Mouse (Mus musculus) gastrocnemius, adult 8-10 months (tissue): Measurements from ENCODE around the gene Zfp458. TPM values are rescaled to one million over a fixed set of nuclear protein-coding genes. Genes with fewer than 3 reads are reported as not detected.
"Not testable (repeated sequence)": the region's sequence is repeated elsewhere in the genome, so short reads cannot be mapped to it uniquely, and the experiment has no call there.

Source experiments
- DNase-seq, 2 experiments: peaks; one replicate each; pipeline ENCODE4 v3.0.0; 2022; ENCODE audit warnings: low spot score in 2 of 2
- total RNA-seq, 4 experiments: library from RNA; stranded (reverse); gene quantifications; 2 replicates each; pipeline ENCODE4 v1.2.4; 2022

Zfp458 gene
- 1 to 10 TPM in 3 of 4 experiments, under 1 TPM in 1; 0.83 to 1.7 (median 1.2) TPM for total RNA-seq

DNA sequence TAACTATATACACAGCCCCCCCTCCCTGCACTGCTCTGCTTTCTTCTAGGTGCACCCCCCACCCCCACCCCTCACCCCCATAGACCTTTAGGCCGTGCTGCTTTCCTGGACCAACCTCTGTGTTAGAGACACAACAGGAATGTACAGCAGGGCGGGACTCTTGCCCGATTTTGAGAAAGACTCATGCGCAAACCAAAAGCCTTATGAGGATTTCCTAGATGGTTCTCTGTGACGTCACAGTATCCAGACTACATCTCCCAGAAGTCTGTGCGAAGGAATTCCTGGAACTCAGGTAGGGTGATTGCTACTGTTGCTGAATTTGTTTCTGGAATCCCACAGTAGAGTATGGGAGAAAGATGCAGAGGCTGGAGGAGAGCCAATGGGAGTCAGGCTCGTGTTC is at the start of gene Zfp458:
Gene Zfp458, minus strand, starts transcription at position 153 of the 400 bp plus-strand sequence.
- DNase-seq, result no peak

DNA sequence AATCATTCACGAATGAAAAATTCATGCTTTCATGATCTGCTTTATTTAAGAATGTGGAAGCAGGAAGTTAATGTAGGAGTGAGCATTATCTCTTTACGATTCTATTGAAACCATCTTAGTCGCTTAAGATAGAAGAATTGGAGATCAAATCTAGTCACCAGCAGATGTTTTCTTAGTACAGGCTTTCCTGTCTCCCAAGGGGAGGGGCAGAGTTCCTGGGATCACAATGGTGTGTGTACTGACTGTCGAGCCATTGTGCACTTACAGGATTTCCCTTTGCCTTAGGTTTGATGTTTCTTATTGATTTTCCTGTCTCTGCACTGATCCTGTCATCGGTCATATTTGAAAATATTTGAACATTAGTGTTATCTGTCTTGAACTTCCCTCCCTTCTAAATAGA is 28.5 kb upstream of the Zfp458 start:
- no peak for DNase-seq

DNA sequence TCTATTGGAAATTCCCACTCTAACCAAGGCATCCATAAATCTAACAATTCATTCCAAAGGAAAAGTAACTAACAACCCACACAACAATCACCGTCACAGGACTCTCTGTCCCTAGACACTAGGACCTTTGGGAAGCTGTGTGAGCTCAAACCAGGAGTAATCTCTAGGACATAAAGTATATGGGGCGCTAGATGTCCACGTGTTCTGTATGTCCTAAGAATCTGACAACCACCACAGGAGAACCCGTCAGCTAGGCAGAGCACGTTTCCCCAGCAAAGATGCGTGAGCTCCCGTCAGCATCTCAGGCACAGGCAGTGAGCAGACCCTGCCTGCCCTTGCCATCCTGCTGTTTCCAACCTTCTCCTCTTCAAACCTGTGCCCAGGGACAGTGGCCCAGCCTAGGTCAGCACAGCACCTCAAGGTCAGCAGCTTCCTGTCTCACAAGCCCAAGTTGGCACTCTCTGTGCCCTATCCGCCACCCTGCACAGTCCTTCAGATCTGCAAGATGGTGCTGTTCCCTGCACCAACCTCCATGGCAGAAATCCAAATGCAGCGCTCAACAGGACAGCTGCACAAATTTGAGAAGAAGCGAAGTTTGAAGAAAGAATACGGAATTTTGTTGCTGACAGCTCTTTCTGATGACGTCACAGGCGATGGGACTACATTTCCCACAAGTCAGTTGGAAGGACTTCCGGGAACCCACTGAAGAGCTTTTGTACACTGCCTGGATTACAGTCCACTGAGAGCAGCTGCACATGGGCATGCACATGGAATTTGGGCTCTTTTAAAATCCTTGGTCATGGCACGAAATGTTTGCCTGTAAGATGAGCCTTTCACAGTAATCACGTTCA is 27.8 kb upstream of the Zfp458 start, which contains the start of gene Zfp457:
Gene Zfp457, minus strand, starts transcription at position 664 of the 851 bp plus-strand sequence.
- DNase-seq, result peak; percentile 76 to 79

DNA sequence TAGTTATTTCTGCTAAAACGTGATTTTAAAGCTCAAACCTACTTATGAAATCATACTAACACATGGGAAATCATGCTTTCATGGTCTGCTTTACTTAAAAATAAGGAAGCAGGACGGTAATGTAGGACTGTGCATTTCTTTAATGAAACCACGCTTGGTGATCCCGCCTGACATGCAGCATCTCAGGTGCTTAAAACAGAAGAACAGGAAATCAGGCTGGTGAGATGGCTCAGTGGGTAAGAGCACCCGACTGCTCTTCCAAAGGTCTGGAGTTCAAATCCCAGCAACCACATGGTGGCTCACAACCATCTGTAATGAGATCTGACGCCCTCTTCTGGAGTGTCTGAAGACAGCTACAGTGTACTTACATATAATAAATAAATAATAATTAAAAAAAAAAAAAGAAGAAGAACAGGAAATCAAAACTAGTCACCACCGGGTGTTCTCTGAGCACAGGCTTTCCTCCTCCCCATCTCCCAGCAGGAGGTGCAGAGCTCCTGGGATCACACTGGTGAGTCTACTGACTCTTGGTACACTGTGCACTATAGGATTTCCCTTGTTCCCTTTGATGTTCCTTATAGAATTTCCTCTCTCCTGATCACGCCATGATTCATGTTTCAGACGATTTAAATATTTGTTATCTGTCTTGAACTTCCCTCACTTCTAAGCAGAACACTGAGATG is 8.7 kb downstream of the Zfp458 start:
- not testable (repeated sequence) for DNase-seq

DNA sequence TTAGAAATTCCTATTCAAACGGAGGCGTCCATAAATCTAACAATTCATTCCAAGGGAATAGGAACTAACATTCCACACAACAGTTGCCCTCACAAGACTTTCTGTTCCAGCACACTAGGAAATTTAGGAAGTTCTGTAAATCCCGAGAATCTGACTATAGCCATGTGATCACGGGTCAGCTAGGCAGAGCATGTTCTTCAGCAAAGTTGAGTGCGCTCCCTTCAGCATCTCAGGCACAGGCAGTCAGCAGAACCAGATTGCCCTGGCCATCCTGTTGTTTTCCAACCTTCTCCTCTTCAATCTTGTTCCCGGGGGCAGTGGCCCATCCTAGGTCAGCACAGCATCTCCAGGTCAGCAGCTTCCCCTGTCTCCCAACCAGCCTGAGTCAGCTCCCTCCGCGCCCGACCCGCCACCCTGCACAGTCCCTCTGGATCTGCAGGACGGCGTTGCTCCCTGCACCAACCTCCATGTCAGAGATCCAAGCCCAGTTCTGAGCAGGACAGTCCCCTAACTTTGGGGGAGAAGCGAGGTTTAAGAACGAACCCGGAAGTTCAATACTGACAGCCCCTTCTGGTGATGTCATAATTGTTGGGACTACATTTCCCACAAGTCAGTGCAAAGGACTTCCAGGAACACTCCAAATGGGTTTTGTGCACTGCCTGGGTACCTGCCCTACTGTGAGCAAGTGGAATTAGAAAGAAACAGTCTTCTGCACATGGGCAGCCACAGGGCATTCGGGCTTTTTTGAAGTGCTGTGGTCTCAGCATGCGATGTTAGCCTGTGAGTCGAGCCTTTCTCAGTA is 9.5 kb downstream of the Zfp458 start:
- DNase-seq, result peak; percentile 25 to 26

DNA sequence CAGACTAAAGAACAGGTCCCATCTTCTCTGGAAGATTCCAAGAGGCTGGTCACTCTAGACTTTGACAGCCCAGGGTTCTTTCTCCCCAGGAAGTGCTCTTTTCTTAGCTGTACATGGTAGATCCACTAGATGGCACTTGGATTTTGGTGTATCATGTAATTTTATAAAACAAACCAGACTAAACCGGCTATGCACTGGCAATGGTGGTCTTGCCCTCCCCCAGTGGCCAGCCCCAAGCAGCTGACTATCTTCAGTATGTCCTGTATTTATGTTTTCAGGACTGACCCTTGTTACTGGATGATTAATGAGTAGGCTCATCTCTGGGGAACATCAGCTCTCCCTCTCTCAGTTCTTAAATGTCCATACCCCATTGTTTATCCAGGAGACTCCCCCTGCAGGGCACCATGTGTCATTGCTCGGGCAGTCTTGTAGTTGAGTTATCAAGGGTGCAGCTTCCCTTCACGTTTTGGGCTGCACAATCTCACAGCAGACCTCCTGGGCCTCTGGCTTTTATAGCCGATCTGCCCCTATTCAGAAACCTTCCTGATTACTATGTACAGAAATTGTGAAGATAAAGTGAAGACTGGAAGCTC is 64.2 kb downstream of the Zfp458 start:
- no peak for DNase-seq

Other genes starting within 250 kb of the Zfp458 start
- gene Zfp712, start 217.3 kb downstream of the Zfp458 start, total RNA-seq, result 1 to 10 TPM in 1 of 4 experiments, under 1 TPM in 3; 0.87 to 1.3 (median 0.95) TPM
- 1 to 10 TPM; 1.6 to 2.3 (median 1.9) TPM for gene Zfp708, start 180.5 kb downstream of the Zfp458 start, total RNA-seq
- gene Gm28557, start 169.9 kb downstream of the Zfp458 start, total RNA-seq, result 1 to 10 TPM; 1.0 to 2.2 (median 1.9) TPM
- under 1 TPM; 0.40 to 0.68 (median 0.53) TPM for gene Rslcan18, start 162.2 kb downstream of the Zfp458 start, total RNA-seq
- 1 to 10 TPM; 5.3 to 7.1 (median 5.5) TPM for gene Zfp759, start 156.8 kb downstream of the Zfp458 start, total RNA-seq
- gene Rsl1, start 105.3 kb downstream of the Zfp458 start, total RNA-seq, result 1 to 10 TPM; 1.8 to 2.9 (median 2.1) TPM
- gene Zfp455, start 84.0 kb downstream of the Zfp458 start, total RNA-seq, result 1 to 10 TPM in 1 of 4 experiments, under 1 TPM in 3; 0.41 to 1.0 (median 0.70) TPM
- 1 to 10 TPM; 3.9 to 6.5 (median 4.9) TPM for gene Zfp457, start 28.0 kb upstream of the Zfp458 start, total RNA-seq
- 1 to 10 TPM; 1.3 to 2.0 (median 1.5) TPM for gene Zfp595, start 54.1 kb upstream of the Zfp458 start, total RNA-seq
- 1 to 10 TPM in 1 of 4 experiments, under 1 TPM in 2, not detected in 1; 0.78 to 1.0 (median 0.90) TPM for gene Gm28044, start 82.1 kb upstream of the Zfp458 start, total RNA-seq
- gene Zfp953, start 82.1 kb upstream of the Zfp458 start, total RNA-seq, result 1 to 10 TPM; 1.0 to 1.3 (median 1.1) TPM
- gene Gm28041, start 97.3 kb upstream of the Zfp458 start, total RNA-seq, result 1 to 10 TPM in 1 of 4 experiments, under 1 TPM in 1, not detected in 2; 0.63 to 1.1 TPM
- gene Zfp456, start 97.3 kb upstream of the Zfp458 start, total RNA-seq, result under 1 TPM; 0.08 to 0.54 (median 0.15) TPM
- gene Zfp429, start 121.4 kb upstream of the Zfp458 start, total RNA-seq, result 1 to 10 TPM in 2 of 4 experiments, under 1 TPM in 2; 0.88 to 1.3 (median 1.1) TPM
- 1 to 10 TPM in 1 of 4 experiments, under 1 TPM in 3; 0.22 to 1.7 (median 0.53) TPM for gene Zfp459, start 143.0 kb upstream of the Zfp458 start, total RNA-seq
- 1 to 10 TPM; 7.1 to 8.5 (median 8.2) TPM for gene Zfp874a, start 173.2 kb upstream of the Zfp458 start, total RNA-seq
- gene Zfp874b, start 205.8 kb upstream of the Zfp458 start, total RNA-seq, result 10 to 100 TPM; 11.1 to 16.0 (median 13.9) TPM
- gene Zfp58, start 222.1 kb upstream of the Zfp458 start, total RNA-seq, result 1 to 10 TPM; 2.9 to 3.5 (median 3.1) TPM
- under 1 TPM in 3 of 4 experiments, not detected in 1; 0.39 to 0.94 (median 0.58) TPM for gene Gm26965, start 247.7 kb upstream of the Zfp458 start, total RNA-seq
- 1 to 10 TPM; 3.2 to 4.6 (median 4.3) TPM for gene Zfp87, start 247.7 kb upstream of the Zfp458 start, total RNA-seq